Mouse (Mus musculus): Measurements from ENCODE around the gene Klk12.

Klk12 gene

GRCm38 (mm10) chr7:43768597-43768996 is at the start of gene Klk12:
Klk12 (plus strand) TSS chr7:43768897.
- no peak for DNase-seq (ENCODE audit: low spot score)

GRCm38 (mm10) chr7:43747788-43748187 is 20.9 kb upstream of the Klk12 start:
- DNase-seq (ENCODE audit: low spot score), result no peak

GRCm38 (mm10) chr7:43752806-43753205 is 15.9 kb upstream of the Klk12 start:
- DNase-seq (ENCODE audit: low spot score), result no peak

GRCm38 (mm10) chr7:43766484-43766883 is 2.2 kb upstream of the Klk12 start:
- DNase-seq (ENCODE audit: low spot score), result no peak

GRCm38 (mm10) chr7:43769636-43770035 is 939 bp downstream of the Klk12 start:
- DNase-seq (ENCODE audit: low spot score), result no peak

- DNase-seq (ENCODE audit: low spot score), result peak; percentile 22
Observed at GRCm38 (mm10) chr7:43770701-43771100, 2.0 kb downstream of the Klk12 start.

- peak; percentile 33 for DNase-seq (ENCODE audit: low spot score)
Observed at GRCm38 (mm10) chr7:43771916-43772315, 3.2 kb downstream of the Klk12 start.

GRCm38 (mm10) chr7:43772901-43773300 is 4.2 kb downstream of the Klk12 start:
- peak; percentile 26 for DNase-seq (ENCODE audit: low spot score)

GRCm38 (mm10) chr7:43774364-43774763 is 5.7 kb downstream of the Klk12 start, which contains the start of gene Klk11:
Klk11 (plus strand) TSS chr7:43774604.
- DNase-seq (ENCODE audit: low spot score), result peak; percentile 33

- peak; percentile 25 for DNase-seq (ENCODE audit: low spot score)
Observed at GRCm38 (mm10) chr7:43774802-43775201, 6.1 kb downstream of the Klk12 start.

GRCm38 (mm10) chr7:43775311-43776057 is 6.8 kb downstream of the Klk12 start:
- DNase-seq (ENCODE audit: low spot score), result peak; percentile 38

GRCm38 (mm10) chr7:43776506-43776905 is 7.8 kb downstream of the Klk12 start:
- DNase-seq (ENCODE audit: low spot score), result peak; percentile 28

- DNase-seq (ENCODE audit: low spot score), result peak; percentile 35
Observed at GRCm38 (mm10) chr7:43777423-43777822, 8.7 kb downstream of the Klk12 start.

- peak; percentile 23 for DNase-seq (ENCODE audit: low spot score)
Observed at GRCm38 (mm10) chr7:43778176-43778970, 9.7 kb downstream of the Klk12 start.

GRCm38 (mm10) chr7:43780241-43780640 is 11.5 kb downstream of the Klk12 start:
- DNase-seq (ENCODE audit: low spot score), result peak; percentile 26

GRCm38 (mm10) chr7:43780746-43781145 is 12.0 kb downstream of the Klk12 start, which contains the start of gene Klk10:
Klk10 (plus strand) TSS chr7:43781035.
- DNase-seq (ENCODE audit: low spot score), result peak; percentile 38

GRCm38 (mm10) chr7:43781541-43781940 is 12.8 kb downstream of the Klk12 start:
- DNase-seq (ENCODE audit: low spot score), result peak; percentile 38

GRCm38 (mm10) chr7:43782275-43783265 is 13.9 kb downstream of the Klk12 start:
- DNase-seq (ENCODE audit: low spot score), result peak; percentile 87

GRCm38 (mm10) chr7:43785286-43785685 is 16.6 kb downstream of the Klk12 start:
- no peak for DNase-seq (ENCODE audit: low spot score)

- DNase-seq (ENCODE audit: low spot score), result no peak
Observed at GRCm38 (mm10) chr7:43788096-43788495, 19.4 kb downstream of the Klk12 start.

GRCm38 (mm10) chr7:43789295-43789694 is 20.6 kb downstream of the Klk12 start:
- DNase-seq (ENCODE audit: low spot score), result no peak

GRCm38 (mm10) chr7:43791591-43791990 is 22.9 kb downstream of the Klk12 start, which contains the start of gene Klk9:
Klk9 (plus strand) TSS chr7:43791891.
- DNase-seq (ENCODE audit: low spot score), result no peak
